ENCODE assay signal across 8 mouse cellular contexts in genomic region chr11:53519207-53520121, GRCm38 (mm10). TPM values are rescaled to one million over a fixed set of nuclear protein-coding genes. Genes with fewer than 3 reads are reported as not detected.
DNase-seq lines count a peak whose midpoint lies in the region; ATAC-seq lines count a peak whose summit lies in the region.

TSS of gene Sept8 (plus strand) at chr11:53519257.

- 5% methylated on average over 75 of the region's 79 CpGs for WGBS in forebrain, embryonic 16.5 days
- WGBS in lung, embryonic 16.5 days, result 4% methylated on average over 70 of the region's 79 CpGs

- H3K9ac ChIP-seq in forebrain, embryonic 16.5 days (replicated peaks; ENCODE audit: low read depth, low read length), result peak within 1 kb of the TSS; percentile 80
- H3K9ac ChIP-seq in lung, embryonic 16.5 days (ENCODE audit: low read length), result peak within 1 kb of the TSS; percentile 87

- H3K36me3 ChIP-seq in forebrain, embryonic 16.5 days (ENCODE audit: control insufficient read depth, insufficient read depth), result no peaks in the 10 kb centered on the region
- no peaks in the 10 kb centered on the region for H3K36me3 ChIP-seq in lung, embryonic 16.5 days (ENCODE audit: control insufficient read depth, insufficient read depth, low read length)

- no peaks in the 10 kb centered on the region for H3K27me3 ChIP-seq in forebrain, embryonic 16.5 days (replicated peaks; ENCODE audit: control insufficient read depth, insufficient read depth, low read length)
- H3K27me3 ChIP-seq in lung, embryonic 16.5 days (ENCODE audit: control insufficient read depth, insufficient read depth, low read depth, low read length), result no peaks in the 10 kb centered on the region

- intact Hi-C loops in heart, postnatal 25 days (cut with DNase I), result no loop called here

- H3K4me2 ChIP-seq in forebrain, embryonic 16.5 days (ENCODE audit: low read length), result peak within 1 kb of the TSS; percentile 67
- H3K4me2 ChIP-seq in lung, embryonic 16.5 days (ENCODE audit: low read depth, low read length), result peak within 1 kb of the TSS; percentile 89

- peak within 1 kb of the TSS; percentile 78 for H3K4me3 ChIP-seq in forebrain, embryonic 16.5 days (replicated peaks; ENCODE audit: low read length)
- H3K4me3 ChIP-seq in lung, embryonic 16.5 days (ENCODE audit: low read length), result peak within 1 kb of the TSS; percentile 81

- H3K27ac ChIP-seq in forebrain, embryonic 16.5 days (ENCODE audit: low read length), result peak within 1 kb of the TSS; percentile 52; the same call in 1 of the 2 replicates
- H3K27ac ChIP-seq in lung, embryonic 16.5 days (ENCODE audit: low read length), result peak within 1 kb of the TSS; percentile 85

- DNase-seq in NIH3T3 (ENCODE audit: low read depth), result peak; percentile 82
- peak; percentile 83 for DNase-seq in cerebellum, adult 11-12 months
- DNase-seq in heart, postnatal 25 days (ENCODE audit: low spot score), result peak; percentile 52
- peak in 1 of 2 experiments; percentile 56 for DNase-seq in layer of hippocampus, adult 8-10 months (ENCODE audit: low spot score in 2 of 2)
- DNase-seq in ovary, postnatal 10 days (ENCODE audit: low spot score), result peak; percentile 49
- peak; percentile 26 to 45 for DNase-seq in thymus, postnatal 36 days

- ATAC-seq in forebrain, embryonic 16.5 days, result peak; percentile 93
- peak; percentile 76 for ATAC-seq in lung, embryonic 16.5 days (ENCODE audit: low read depth)

- H3K4me1 ChIP-seq in forebrain, embryonic 16.5 days (replicated peaks; ENCODE audit: control insufficient read depth, insufficient read depth, low read length), result peaks cover 28% of the 10 kb centered on the region
- peaks cover 29% of the 10 kb centered on the region for H3K4me1 ChIP-seq in lung, embryonic 16.5 days (replicated peaks; ENCODE audit: control insufficient read depth, insufficient read depth, low read length)

- H3K9me3 ChIP-seq in forebrain, embryonic 16.5 days (ENCODE audit: control insufficient read depth, low read length), result no peaks in the 10 kb centered on the region
- H3K9me3 ChIP-seq in lung, embryonic 16.5 days (ENCODE audit: control insufficient read depth, low read length), result no peaks in the 10 kb centered on the region

RNA-seq across cellular contexts. Expression of gene Sept8, which starts in this region (rescaled TPM):
- polyA plus RNA-seq in forebrain, embryonic 16.5 days (2015; fragmentation: Nextera tagmentation; extraction: Ambion mirVana), result 23.3 and 25.6 TPM in 2 replicates
- total RNA-seq in heart, postnatal 25 days (2021), result 10 to 100 TPM; 32.0 to 37.0 TPM
- 100 to 1,000 TPM; 248 to 260 (median 255) TPM for total RNA-seq in layer of hippocampus, adult 8-10 months (2022)
- polyA plus RNA-seq in lung, embryonic 16.5 days (2015; fragmentation: Nextera tagmentation; extraction: Ambion mirVana), result 23.6 and 27.1 TPM in 2 replicates

Comparison
In these comparisons a context has a peak if more than half of its experiments do, and no peak if none do; other contexts are left out.
1. RNA of gene Sept8 (total RNA-seq): 248 to 260 TPM in layer of hippocampus, adult 8-10 months; 32.0 to 37.0 TPM in heart, postnatal 25 days; every median in the first group is over 4 times any median in the second.